Mouse (Mus musculus) kidney, adult 2 months (tissue): Measurements from ENCODE around the gene Itm2b.

Experiments
- CTCF ChIP-seq: fragments of 200-500 bp; conservative IDR thresholded peaks from 2 replicates; pipeline ENCODE4 v1.5.1; 2011; ENCODE audit warnings: low read depth, mild to moderate bottlenecking, control low read depth, low read length, moderate library complexity, mixed read lengths; ENCODE audit not compliant: insufficient read depth, insufficient read length
- POLR2A ChIP-seq: fragments of 200-500 bp; IDR thresholded peaks from one replicate; pipeline ENCODE4 v1.6.1; 2011; ENCODE audit warnings: low read depth, low read length, control low read depth

- TF ChIP-seq POLR2A (no peak), CTCF (no peak)
These were observed 30.4 kb upstream of the Itm2b start for GRCm38 (mm10) chr14:73415376-73416035.
